Mouse (Mus musculus) yolk sac, embryonic 10.5 days (tissue): ENCODE data around the gene Efhd1.
A peak's percentile ranks its signal among the peaks of the same experiment; 100 is the strongest.

ENCODE experiments used
- DNase-seq: peaks from one replicate; pipeline ENCODE4 v3.0.0-alpha.2; 2017; ENCODE audit warnings: low spot score

The Efhd1 gene

DNA sequence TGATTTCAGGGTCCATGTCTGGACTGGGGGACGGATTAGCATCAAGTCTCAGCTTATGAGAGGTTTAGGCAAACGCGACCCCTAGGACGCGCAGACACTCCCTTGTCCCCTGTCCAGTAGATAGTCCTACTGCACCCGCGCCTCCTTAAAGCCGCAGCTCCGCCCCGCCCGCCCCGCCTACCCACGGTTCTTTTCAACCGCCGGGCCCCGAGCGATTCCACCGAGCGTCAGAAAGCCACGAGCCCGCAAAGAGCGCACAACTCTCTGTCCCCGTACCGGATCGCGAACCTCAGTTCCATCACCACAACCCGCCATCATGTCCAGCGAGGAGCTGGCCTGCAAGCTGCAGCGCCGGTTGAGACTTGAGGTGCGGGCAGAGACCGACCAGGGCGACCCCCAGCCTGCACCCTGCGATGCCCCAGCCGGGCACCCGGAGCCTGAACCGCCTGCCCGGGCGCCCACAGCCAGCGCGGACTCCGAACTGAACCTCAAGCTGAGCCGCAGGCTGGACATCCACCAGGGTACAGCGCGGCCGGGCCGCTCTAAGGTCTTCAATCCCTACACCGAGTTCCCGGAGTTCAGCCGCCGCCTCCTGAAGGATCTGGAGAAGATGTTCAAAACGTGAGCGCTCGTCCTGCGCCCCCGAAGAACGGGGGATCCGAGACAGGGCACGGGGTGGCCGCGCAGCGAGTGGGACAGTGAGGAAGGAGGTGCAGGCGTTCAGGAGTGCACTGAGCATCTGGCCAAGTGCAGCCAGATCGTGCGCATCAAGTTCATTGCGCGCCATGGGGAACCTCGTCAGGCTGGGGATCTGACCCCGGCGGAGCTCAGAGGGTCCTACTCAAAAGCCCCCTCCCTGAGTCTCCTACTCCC lies at the start of gene Efhd1:
Gene Efhd1, plus strand, starts transcription at position 230 of the 873 bp plus-strand sequence.
- peak; percentile 25 for DNase-seq

DNA sequence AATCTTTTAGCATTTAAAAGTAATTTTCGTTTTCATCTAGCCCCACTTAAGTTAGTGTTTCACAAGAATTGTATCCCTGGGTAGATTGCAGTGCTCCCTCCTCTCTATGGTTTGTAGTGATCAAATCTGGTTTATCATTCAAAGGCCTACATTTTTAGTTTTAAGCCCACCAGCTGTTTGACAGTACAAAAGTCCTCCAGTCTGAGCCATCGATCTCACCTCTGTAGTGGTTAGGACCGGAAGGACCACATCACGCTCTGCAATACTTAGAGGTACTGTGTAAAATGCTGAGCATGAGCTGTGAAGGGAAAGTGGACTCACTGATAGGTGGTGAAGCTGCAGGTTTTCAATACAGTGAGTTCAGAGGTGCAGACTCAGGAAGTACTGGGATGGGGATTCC lies 49.4 kb upstream of the Efhd1 start:
- DNase-seq: peak; percentile 40

DNA sequence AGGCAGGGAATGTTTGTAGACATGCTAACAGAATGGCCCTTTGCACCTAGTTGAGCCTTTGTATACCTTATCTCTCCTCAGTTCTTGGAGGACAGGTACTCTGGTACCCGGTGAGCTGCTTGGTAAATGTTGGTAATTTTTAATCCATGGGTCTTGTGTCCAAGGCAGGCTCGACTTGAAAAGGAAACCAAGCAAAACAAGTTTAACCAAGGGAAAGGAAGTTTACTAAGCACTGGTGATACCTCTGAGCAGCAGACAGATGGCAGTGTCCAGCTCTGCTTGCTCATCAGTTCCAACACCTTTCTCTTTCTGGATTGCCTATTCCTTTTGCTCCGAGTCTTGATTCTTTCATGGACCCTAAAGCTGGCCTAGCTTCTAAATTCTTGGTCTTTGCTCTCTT lies 46.2 kb upstream of the Efhd1 start:
- peak; percentile 65 for DNase-seq

DNA sequence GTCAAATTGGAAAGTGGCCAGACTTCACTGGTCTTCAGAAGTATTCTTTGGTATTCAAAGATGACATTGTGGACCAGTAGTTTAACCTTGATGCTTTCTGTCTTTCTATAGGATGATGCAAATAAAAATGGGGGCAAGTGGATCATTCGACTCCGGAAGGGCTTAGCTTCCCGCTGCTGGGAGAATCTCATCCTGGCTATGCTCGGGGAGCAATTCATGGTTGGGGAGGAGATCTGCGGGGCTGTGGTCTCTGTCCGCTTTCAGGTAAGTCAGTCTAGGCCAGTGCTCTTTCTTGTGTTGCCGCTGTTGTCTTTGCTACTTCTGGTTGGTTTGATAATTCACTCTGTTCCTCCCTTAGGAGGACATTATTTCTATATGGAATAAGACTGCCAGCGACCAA lies 38.4 kb upstream of the Efhd1 start:
- no peak for DNase-seq

DNA sequence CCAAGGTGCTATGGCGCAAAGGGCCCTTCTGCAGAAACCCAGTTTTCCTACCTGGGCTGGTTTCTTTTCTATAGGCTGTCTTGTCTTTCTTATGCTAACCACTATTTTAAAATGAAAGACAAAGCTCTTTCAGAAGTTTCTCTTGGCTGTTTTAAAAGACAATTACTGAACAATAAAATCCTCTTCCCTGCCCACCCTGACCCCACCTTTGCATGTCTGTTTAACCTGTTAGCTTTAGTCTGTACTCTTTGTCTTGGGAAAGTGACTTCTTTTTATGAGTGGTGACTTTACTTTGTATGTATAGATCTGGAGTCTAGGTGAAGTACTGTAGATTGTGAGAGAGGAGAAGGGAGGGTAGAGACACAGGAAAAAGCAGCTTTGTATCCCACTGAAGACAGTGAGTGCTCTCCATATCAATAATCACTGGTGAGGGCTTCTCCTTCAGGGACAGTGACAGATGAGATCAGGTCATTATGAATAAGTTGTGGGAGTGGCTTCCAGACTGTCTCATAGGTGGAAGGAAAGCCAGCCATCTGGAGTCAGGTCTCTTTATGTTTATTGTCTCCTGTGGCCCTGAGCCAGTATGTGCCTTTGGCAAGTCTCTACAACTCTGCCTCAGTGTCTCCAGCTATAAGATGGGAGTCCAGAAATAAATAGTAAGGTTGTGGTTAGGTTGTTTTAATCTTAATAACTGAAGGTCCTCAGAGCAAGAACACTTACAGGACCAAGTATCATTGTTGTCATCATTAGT lies 37.6 kb upstream of the Efhd1 start:
- DNase-seq: no peak

DNA sequence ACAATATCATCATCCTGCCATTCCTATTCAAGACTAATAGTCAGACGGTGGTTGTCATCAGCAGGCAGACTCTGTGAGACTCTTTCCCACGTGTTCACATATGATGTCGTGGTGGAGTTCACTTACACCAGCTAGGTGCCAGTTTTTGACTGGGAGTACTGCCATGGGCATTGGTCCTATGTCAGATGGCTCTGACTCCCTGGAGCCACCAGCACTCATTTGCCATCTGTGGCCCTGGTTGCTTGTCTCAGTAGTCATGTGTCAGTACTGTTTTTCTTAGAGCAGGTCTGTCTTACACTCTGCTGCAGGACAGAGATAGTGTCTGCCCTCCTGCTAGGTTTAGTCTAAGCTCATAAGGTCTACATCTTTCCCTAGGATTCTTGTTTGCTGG lies 37.0 kb upstream of the Efhd1 start:
- no peak for DNase-seq

DNA sequence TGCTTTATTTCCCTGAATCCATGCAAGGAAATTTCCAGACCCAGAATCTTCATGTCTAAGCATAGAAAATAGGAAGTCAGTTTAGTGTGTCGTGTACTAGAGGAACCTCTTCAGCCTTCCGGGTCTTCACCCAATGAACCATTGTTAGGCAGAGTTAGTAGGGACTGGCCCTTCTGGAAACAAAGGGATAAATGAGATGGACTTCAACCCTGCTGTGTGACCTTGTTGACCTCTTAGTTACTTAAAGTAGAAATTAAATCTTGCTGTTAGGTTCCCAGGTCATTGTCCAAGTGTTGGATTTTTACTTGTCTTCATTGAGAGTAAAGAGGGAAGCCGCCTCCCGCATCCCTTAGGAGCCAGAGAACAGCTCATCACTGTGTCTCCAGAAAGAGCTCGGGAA lies 33.6 kb upstream of the Efhd1 start:
- DNase-seq: no peak

DNA sequence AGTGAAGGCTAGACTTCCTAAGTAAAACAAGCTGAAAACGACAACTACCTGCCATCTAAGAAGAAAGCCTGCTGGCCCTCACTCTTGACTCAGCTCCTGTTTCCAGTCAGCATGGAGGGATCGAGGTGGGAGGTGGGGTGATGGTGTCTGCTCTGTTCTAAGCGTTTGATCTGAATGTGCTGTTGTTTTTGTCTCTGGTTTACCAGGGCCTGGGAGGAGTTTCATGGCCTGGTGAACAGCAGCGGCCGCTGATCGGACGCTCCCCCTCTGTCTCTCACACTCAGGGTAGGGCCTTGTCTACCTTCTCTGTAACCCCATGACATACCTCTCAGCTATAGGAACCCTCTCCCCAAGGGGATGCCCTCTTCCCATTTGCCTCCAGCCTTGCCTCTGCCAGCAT lies 32.0 kb upstream of the Efhd1 start:
- DNase-seq: no peak

DNA sequence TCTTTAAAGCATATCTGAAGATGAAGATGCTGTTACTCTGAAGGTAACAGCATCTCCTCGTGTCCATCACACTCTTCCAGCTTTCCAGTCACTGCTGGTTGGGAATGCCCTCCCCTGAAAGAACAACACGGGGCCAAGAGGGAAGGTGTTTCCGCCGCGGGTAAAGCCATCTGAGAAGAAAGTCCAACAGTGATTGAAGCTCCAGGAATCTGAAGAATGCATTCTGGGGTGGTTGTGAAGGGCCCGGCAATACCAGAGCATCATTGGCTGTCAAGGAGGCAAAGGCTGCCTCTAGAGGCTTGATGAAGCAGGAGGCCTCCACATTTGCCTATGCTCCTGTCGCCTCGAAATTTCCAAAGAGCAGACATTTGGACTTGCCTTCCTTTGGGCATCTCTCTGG lies 25.1 kb upstream of the Efhd1 start:
- peak; percentile 47 for DNase-seq

DNA sequence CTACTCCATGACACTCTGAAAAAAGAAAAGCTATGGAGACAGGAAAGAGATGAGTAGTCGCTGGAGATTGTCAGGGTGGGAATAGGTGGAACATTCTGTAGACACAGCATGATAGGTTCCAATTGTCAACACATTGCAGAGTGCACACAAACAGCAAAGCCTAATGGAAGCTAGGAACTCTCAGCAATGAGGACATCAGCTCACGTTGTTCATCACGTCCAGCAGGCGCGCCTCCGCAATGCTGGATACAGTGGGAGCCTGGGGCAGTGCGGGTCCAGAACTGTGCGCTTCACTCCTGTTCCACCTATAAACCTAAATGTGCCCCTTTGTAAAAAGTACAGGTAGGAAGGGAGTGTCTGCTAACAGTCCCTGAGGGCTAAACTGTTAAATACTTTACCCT lies 21.1 kb upstream of the Efhd1 start:
- no peak for DNase-seq

DNA sequence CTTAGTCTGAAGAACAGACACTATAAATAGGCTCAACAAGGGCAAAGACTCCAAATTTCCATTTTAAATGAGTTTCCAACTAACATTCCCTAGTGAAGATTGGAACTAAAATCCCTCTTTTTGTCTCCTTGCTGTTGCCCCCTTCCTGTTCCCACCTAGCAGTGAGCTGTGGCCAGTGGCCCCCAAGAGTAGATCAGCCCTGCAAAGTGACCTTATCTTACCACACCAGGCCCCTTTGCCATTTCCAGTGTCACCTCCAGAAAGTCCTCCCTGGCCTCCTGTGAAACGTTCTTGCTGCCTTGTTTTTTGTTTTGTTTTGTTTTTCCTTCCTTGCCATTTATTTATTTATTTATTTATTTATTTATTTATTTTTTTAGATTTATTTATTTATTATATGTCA lies 18.7 kb upstream of the Efhd1 start:
- no peak for DNase-seq

DNA sequence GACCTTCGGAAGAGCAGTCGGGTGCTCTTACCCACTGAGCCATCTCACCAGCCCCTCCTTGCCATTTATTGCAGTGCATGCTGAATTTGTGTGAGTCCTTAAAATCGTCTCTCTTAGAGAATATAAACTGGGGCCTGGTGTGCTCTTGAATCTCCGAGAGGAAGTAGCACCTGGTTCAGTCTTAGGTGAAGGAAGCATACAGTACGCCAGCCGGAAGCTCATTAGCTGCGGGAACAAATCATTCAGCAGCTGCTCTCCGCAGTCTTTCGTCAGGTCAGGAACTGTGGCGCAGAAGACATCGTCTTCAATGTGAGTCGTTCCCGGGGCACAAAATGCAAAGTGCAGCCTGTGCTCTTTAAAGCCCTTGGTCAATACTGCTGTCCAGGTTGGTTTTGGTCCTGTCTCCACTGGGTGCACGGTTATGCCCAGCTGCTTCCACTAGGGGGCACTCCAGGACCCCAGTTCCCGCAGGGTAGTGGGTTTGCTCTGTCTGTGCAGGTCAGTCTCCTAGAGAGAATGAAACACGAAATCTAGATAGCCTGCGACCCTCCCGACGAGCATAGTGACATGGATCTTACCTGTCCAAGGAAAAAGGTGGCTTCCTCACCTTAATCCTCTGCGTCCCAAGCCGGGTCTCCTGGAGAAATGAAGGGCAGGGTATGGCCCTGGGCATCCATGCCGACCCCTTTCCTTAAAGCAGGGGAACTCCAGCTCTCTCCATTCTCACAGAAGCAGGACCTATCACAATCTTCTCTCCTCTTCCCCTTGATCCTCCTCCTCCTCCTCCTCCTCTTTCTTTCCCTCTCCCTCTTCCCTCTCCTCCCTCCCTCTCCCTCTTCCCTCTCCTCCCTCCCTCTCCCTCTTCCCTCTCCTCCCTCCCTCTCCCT lies 18.0 kb upstream of the Efhd1 start:
- peak; percentile 77 for DNase-seq

DNA sequence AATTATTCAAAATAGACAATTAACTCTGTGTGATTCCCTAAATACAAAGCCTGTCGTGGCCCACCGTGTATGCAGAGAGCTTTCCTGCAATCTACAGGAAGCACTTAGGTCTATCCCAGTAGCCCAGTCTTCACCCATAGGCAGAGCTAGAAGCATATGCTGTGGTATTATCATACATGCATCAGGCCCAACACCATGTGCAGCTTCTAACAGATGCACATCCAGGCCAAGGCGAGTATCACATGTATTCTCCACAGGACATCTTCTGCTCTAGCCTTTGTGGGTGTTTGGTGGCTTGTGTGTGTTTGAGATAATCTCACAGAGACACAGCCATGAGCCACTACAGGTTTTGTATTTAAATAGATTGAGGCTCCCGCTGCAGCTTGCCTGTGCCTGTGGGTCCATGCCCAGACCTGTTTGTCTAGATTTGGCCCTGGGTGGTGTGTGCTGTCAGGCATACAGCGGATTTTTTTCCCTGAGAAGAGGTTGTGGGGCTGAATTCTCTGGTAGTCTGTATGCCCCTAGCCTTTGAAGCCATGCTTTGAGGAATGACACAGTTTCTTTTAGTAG lies 12.0 kb upstream of the Efhd1 start:
- no peak for DNase-seq

DNA sequence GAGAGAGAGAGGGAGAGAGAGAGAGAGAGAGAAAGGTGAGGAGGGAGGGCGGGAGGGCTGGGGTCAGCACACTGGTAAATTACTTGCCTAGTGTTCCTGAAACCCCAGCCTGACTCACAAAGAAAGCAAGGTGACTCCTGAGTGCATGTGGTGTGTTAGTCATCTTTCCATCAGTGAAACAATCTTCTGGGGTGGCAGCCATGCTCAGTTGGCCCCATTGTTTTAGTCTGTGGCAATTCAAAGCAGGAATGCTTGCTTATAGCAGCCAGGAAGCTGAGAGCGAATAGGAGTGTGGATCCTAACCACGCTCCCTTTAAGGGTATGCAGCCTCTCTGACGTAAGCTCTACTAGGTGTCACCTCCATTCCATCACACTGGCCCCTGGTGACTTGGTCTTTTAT lies 9.0 kb upstream of the Efhd1 start:
- DNase-seq: no peak

DNA sequence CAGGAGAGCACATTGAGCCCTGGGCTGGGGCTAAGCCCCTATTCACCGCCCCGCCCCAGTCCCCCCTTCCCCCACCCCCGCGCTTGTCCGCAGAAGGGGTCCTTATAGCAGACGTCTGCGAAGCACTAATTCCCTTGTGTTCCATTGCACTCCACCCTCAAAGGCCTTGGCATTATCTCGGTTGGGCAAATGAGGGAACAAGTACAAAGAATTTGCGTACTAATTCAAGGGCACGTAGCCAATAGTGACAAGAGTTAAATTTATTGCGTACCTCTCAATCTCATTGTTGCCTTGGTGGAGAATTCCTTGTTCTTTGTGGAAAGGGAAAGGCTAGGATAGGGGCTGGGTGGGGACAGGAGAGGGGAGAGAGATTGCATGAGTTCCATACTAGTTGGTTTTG lies 6.5 kb upstream of the Efhd1 start:
- DNase-seq: no peak

DNA sequence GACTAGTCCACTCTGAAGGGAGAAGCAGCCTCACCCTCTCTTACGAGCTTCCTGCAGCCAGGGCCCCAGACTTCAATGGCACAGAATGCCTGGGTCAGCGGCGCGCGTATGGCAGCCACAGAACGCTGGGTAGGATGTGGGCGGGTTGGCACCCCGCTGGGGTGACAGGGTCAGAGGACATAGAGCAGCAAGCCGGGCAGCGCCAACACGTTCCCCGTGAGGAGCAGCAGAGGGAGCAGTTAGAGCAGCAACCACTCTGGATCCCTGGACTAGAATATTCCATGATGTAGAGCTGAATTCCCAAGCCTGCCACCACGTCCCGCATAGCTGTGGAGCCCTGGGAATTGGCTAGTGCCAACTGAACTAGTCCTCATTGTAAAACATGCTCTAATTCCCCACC lies 5.7 kb upstream of the Efhd1 start:
- DNase-seq: no peak

DNA sequence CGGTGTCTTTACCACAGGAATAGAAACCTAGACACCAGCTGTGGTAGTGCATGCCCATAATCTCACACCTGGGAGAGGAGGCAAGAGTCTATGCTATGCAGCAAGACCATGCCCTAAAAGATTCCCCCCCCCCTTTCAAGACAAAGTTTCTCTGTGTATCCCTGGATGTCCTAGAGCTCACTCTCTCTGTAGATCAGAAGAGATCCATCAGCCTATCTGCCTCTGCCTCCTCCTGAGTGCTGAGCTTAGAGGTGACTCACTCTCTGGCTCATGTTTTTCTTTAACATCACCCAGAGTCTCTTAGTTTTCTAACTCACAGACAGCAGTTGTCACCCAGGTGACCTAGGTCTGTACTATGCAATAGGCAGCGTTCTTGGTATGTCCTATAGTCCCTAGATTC lies 4.8 kb upstream of the Efhd1 start:
- no peak for DNase-seq

DNA sequence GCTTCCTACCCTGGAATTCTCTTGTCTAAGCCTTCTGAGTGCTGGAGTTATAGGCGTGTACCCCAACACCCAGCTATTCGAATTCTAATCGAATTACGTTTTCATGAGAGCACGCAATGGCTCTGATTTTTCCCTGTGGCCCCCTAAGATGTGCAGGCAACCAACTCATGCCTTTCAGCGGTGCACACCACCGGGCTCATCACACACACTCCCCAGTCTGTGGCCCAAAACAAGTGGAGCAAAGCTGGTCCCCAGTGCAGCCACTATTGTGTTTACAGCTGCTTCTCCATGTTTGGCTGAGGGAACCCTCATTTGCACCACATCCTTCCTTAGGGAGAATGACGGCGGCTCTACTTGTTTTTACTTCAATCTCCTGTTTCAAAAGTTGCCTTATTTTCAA lies 906 bp upstream of the Efhd1 start:
- no peak for DNase-seq

DNA sequence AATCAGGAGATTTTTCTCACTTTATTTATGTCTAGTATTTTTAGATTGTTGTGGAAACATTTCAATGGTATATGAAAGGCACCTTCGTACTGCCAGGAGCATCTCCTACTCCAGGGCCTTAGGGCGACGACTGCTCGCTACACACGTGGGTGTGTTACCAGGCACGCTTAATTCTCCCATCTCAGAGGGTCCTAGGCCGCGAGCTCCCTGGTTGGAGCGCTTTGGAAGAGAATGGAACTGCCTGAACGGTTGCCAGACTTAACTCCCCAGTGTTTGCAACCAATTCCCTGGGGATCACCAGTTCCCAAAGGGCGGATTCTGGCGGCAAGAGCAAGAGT lies 398 bp upstream of the Efhd1 start:
- no peak for DNase-seq

DNA sequence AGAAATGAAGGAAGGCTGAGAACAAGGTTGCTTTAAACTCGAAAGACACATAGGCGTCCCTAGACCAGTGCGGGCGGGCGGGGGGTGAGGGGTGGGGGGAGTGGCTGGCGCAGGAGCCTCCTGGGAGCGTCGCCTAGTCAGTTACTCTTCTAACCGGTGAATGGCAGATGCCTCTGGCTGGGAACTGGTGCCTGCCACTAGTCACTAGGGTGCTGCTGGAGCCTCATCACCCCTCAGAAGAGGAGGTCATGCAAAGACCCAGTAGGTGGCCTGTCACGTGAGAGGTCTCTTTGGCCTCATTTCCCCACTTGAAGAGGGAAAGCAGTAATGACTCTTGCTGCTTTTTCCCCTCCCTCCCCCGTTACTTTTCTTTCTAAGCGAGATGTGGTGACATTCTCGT lies 1.0 kb downstream of the Efhd1 start:
- DNase-seq: no peak

DNA sequence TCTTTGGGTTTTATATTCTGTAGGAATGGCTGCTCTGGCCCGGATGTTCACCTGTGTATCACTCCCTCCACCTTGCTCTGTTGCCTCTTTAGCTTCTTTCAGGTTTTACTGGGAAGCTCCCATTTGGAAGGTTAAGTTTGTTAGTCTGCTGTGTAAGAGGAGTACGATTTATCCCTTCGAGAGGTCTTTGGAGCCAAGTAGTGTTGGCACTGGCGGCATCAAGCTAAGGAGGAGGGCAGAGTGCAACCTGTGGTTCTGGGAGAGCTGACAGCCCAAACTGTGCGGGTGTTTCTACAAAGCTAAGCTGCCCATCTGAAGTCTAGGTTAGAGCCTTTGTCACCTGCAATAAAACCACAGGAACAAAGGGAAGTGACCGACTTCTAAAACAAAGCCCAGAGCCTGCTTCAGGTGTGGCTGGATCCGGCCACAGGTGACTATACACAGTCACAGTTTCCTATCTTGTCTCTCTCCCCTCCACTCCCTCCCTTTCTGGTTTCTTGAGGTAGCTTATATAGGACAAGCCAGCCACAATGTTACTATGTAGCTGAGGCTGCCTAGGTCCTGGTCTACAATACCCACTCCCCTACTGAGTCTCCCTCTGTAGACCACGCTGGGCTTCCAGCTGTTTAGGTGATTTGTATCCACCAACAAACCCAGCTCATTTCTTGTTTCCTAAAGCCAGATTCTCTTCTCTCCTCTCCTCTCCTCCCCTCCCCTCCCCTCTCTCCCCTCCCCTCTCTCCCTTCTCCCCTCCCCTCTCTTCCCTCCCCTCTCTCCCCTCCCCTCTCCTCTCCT lies 2.3 kb downstream of the Efhd1 start:
- DNase-seq: no peak

DNA sequence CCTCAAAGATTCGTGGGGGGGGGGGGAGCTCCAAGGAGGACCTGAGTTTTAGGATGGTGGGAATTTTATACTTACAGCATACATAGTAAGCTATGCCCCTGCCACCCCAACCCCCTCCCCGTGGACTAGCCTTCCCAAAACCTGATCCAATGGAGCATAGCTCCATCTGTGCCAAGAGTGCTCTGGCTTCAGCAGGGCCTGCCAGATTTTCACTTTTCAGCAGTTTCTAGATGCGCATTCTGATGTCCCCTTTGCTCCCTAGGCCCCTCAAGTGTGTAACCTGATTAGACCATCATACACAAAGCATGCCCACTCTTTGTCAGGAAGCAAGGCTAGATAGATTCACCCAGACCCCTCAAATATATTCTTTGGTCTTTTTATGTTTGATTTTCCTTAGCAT lies 6.0 kb downstream of the Efhd1 start:
- no peak for DNase-seq
